Mouse (Mus musculus) myocyte (in vitro differentiated cells): Measurements from ENCODE around the gene Crip2.

Source experiments
- E2F4 ChIP-seq: IDR thresholded peaks from one replicate; pipeline ENCODE4 v1.6.1; 2011; ENCODE audit warnings: mild to moderate bottlenecking, control low read depth, moderate library complexity; ENCODE audit not compliant: insufficient read depth
- MAX ChIP-seq: IDR thresholded peaks from one replicate; pipeline ENCODE4 v1.6.1; 2011; ENCODE audit warnings: low read depth, mild to moderate bottlenecking, control low read depth
- POLR2A ChIP-seq: IDR thresholded peaks from one replicate; pipeline ENCODE4 v1.6.1; 2011; ENCODE audit warnings: low read depth, mild to moderate bottlenecking, control low read depth, moderate library complexity; ENCODE audit not compliant: insufficient read length
- POLR2AphosphoS2 ChIP-seq: IDR thresholded peaks from one replicate; pipeline ENCODE4 v1.6.1; 2011; ENCODE audit warnings: low read depth, control low read depth; ENCODE audit not compliant: insufficient read length
- SRF ChIP-seq: IDR thresholded peaks from one replicate; pipeline ENCODE4 v1.6.1; 2011; ENCODE audit warnings: low read depth; ENCODE audit not compliant: control insufficient read depth, insufficient read length
- USF1 ChIP-seq: IDR thresholded peaks from one replicate; pipeline ENCODE4 v1.6.1; 2011; ENCODE audit warnings: low read depth, mild to moderate bottlenecking, control low read depth, moderate library complexity

DNA sequence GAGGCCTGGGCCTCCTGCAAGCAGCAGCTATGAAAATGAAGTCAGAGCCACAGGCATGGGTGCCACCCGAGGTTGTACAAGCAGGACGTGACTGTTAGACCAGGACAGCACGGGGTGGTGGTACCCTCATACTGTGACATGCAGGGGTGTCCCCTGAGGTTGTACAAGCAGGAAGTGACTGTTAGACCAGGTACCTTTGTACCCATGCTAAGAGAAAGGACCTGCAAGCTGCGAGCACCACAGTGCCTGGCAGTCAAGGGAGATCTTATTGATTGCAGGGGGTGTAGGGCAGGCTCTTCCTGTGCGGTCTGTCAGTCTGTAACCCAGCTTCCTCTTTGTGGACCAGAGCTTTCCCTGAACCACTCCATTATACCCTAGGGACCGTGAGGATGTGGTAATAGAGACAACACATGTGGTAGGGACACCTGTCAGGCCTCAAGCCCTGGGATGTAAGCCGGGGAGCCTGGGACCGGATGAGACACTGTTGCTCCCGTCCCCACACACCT, 28.0 kb downstream of the Crip2 start:
- TF ChIP-seq POLR2AphosphoS2 = no peak
- no peak for TF ChIP-seq POLR2A
- TF ChIP-seq USF1 = no peak
- TF ChIP-seq MAX = no peak
- TF ChIP-seq SRF = no peak
- TF ChIP-seq E2F4 = no peak
